Mouse (Mus musculus): ENCODE measurements around the gene Emc1. TPM values are rescaled to one million over a fixed set of nuclear protein-coding genes. Genes with fewer than 3 reads are reported as not detected.

The Emc1 gene
- polyA plus RNA-seq, 1 experiment from 2014 or later: 27.6 TPM

GRCm38 (mm10) chr4:139345416-139346019, 6.9 kb upstream of the Emc1 start:
- no peaks in the 10 kb centered on the region for H3K9me3 ChIP-seq (ENCODE audit: low read length)
- H3K4me1 ChIP-seq (ENCODE audit: insufficient read depth, low read length): no peaks in the 10 kb centered on the region
- H3K4me2 ChIP-seq (replicated peaks; ENCODE audit: low read depth, low read length): no peak overlapping the region
- no peak overlapping the region for H3K27ac ChIP-seq (ENCODE audit: low read length)
- no peak overlapping the region for H3K9ac ChIP-seq (replicated peaks; ENCODE audit: low read length)
- no peak; the same call in 1 of the 2 replicates for ATAC-seq (ENCODE audit: low FRiP score, low TSS enrichment)
- H3K27me3 ChIP-seq (ENCODE audit: insufficient read depth, low read length): no peaks in the 10 kb centered on the region
- H3K36me3 ChIP-seq (ENCODE audit: insufficient read depth, low read length): peaks cover 41% of the 10 kb centered on the region
- H3K4me3 ChIP-seq (ENCODE audit: low read length): no peak overlapping the region
- WGBS: 83% methylated on average over 23 of the region's 23 CpGs

- H3K4me1 ChIP-seq (ENCODE audit: insufficient read depth, low read length): peaks cover 16% of the 10 kb centered on the region
- ATAC-seq (ENCODE audit: low FRiP score, low TSS enrichment): peak; percentile 33
- 1% methylated on average over 7 of the region's 7 CpGs for WGBS
- no peaks in the 10 kb centered on the region for H3K9me3 ChIP-seq (ENCODE audit: low read length)
- H3K27me3 ChIP-seq (ENCODE audit: insufficient read depth, low read length): no peaks in the 10 kb centered on the region
- H3K36me3 ChIP-seq (ENCODE audit: insufficient read depth, low read length): peaks cover 35% of the 10 kb centered on the region
- peak overlapping the region; percentile 95 for H3K4me3 ChIP-seq (ENCODE audit: low read length)
- H3K27ac ChIP-seq (ENCODE audit: low read length): peak overlapping the region; percentile 98
- H3K9ac ChIP-seq (replicated peaks; ENCODE audit: low read length): peak overlapping the region; percentile 90
- H3K4me2 ChIP-seq (replicated peaks; ENCODE audit: low read depth, low read length): peak overlapping the region; percentile 92
Observed at GRCm38 (mm10) chr4:139352832-139353231, 445 bp downstream of the Emc1 start.

GRCm38 (mm10) chr4:139357211-139357610, 4.8 kb downstream of the Emc1 start:
- no peak overlapping the region for H3K27ac ChIP-seq (ENCODE audit: low read length)
- H3K4me1 ChIP-seq (ENCODE audit: insufficient read depth, low read length): 0 out of 2 replicates have a peak, but pooled peaks cover 6% of the 10 kb centered on the region
- H3K27me3 ChIP-seq (ENCODE audit: insufficient read depth, low read length): no peaks in the 10 kb centered on the region
- H3K4me2 ChIP-seq (replicated peaks; ENCODE audit: low read depth, low read length): no peak overlapping the region
- H3K4me3 ChIP-seq (ENCODE audit: low read length): no peak overlapping the region
- 92% methylated on average over 3 of the region's 3 CpGs for whole genome bisulfite sequencing
- ATAC-seq (ENCODE audit: low FRiP score, low TSS enrichment): no peak
- H3K9me3 ChIP-seq (ENCODE audit: low read length): no peaks in the 10 kb centered on the region
- H3K36me3 ChIP-seq (ENCODE audit: insufficient read depth, low read length): peaks cover 54% of the 10 kb centered on the region
- H3K9ac ChIP-seq (replicated peaks; ENCODE audit: low read length): no peak overlapping the region

- Histone ChIP-seq H3K9me3 (ENCODE audit: low read length) (no peaks in the 10 kb centered on the region), H3K9ac (replicated peaks; ENCODE audit: low read length) (no peak overlapping the region), H3K27ac (ENCODE audit: low read length) (no peak overlapping the region), H3K27me3 (ENCODE audit: insufficient read depth, low read length) (no peaks in the 10 kb centered on the region), H3K36me3 (ENCODE audit: insufficient read depth, low read length) (peaks cover 75% of the 10 kb centered on the region), H3K4me3 (ENCODE audit: low read length) (no peak overlapping the region), H3K4me1 (ENCODE audit: insufficient read depth, low read length) (no peaks in the 10 kb centered on the region), H3K4me2 (replicated peaks; ENCODE audit: low read depth, low read length) (no peak overlapping the region)
- 95% methylated on average over 11 of the region's 11 CpGs for WGBS
- ATAC-seq (ENCODE audit: low FRiP score, low TSS enrichment): no peak
Observed at GRCm38 (mm10) chr4:139360761-139361548, 8.6 kb downstream of the Emc1 start.

GRCm38 (mm10) chr4:139367336-139367735, 14.9 kb downstream of the Emc1 start:
- 97% methylated on average over 3 of the region's 3 CpGs for WGBS
- Histone ChIP-seq H3K27me3 (ENCODE audit: insufficient read depth, low read length) (no peaks in the 10 kb centered on the region), H3K9ac (replicated peaks; ENCODE audit: low read length) (no peak overlapping the region)

GRCm38 (mm10) chr4:139368038-139368437, 15.7 kb downstream of the Emc1 start:
- Histone ChIP-seq H3K4me3 (ENCODE audit: low read length) (no peak overlapping the region), H3K27ac (ENCODE audit: low read length) (no peak overlapping the region), H3K4me1 (ENCODE audit: insufficient read depth, low read length) (no peaks in the 10 kb centered on the region), H3K4me2 (replicated peaks; ENCODE audit: low read depth, low read length) (no peak overlapping the region), H3K9me3 (ENCODE audit: low read length) (no peaks in the 10 kb centered on the region), H3K9ac (replicated peaks; ENCODE audit: low read length) (no peak overlapping the region), H3K27me3 (ENCODE audit: insufficient read depth, low read length) (no peaks in the 10 kb centered on the region), H3K36me3 (ENCODE audit: insufficient read depth, low read length) (peaks cover 79% of the 10 kb centered on the region)
- WGBS: 93% methylated on average over 5 of the region's 5 CpGs
- ATAC-seq (ENCODE audit: low FRiP score, low TSS enrichment): no peak

More at GRCm38 (mm10) chr4:139367336-139367735, 14.9 kb downstream of the Emc1 start:
- Histone ChIP-seq H3K27ac (ENCODE audit: low read length) (no peak overlapping the region), H3K36me3 (ENCODE audit: insufficient read depth, low read length) (peaks cover 81% of the 10 kb centered on the region), H3K4me1 (ENCODE audit: insufficient read depth, low read length) (no peaks in the 10 kb centered on the region), H3K9me3 (ENCODE audit: low read length) (no peaks in the 10 kb centered on the region), H3K4me2 (replicated peaks; ENCODE audit: low read depth, low read length) (no peak overlapping the region), H3K4me3 (ENCODE audit: low read length) (no peak overlapping the region)
- no peak for ATAC-seq (ENCODE audit: low FRiP score, low TSS enrichment)

GRCm38 (mm10) chr4:139373130-139373529, 20.7 kb downstream of the Emc1 start:
- H3K36me3 ChIP-seq (ENCODE audit: insufficient read depth, low read length): peaks cover 70% of the 10 kb centered on the region

GRCm38 (mm10) chr4:139373531-139373930, 21.1 kb downstream of the Emc1 start:
- no peak for ATAC-seq (ENCODE audit: low FRiP score, low TSS enrichment)
- H3K36me3 ChIP-seq (ENCODE audit: insufficient read depth, low read length): peaks cover 68% of the 10 kb centered on the region
- H3K27ac ChIP-seq (ENCODE audit: low read length): no peak overlapping the region
- no peaks in the 10 kb centered on the region for H3K4me1 ChIP-seq (ENCODE audit: insufficient read depth, low read length)
- 89% methylated on average over 10 of the region's 10 CpGs for WGBS
- no peak overlapping the region for H3K4me3 ChIP-seq (ENCODE audit: low read length)
- no peaks in the 10 kb centered on the region for H3K27me3 ChIP-seq (ENCODE audit: insufficient read depth, low read length)
- H3K4me2 ChIP-seq (replicated peaks; ENCODE audit: low read depth, low read length): no peak overlapping the region
- H3K9me3 ChIP-seq (ENCODE audit: low read length): no peaks in the 10 kb centered on the region
- H3K9ac ChIP-seq (replicated peaks; ENCODE audit: low read length): no peak overlapping the region

More at GRCm38 (mm10) chr4:139373130-139373529, 20.7 kb downstream of the Emc1 start:
- Histone ChIP-seq H3K9me3 (ENCODE audit: low read length) (no peaks in the 10 kb centered on the region), H3K9ac (replicated peaks; ENCODE audit: low read length) (no peak overlapping the region), H3K27ac (ENCODE audit: low read length) (no peak overlapping the region), H3K27me3 (ENCODE audit: insufficient read depth, low read length) (no peaks in the 10 kb centered on the region), H3K4me2 (replicated peaks; ENCODE audit: low read depth, low read length) (no peak overlapping the region), H3K4me1 (ENCODE audit: insufficient read depth, low read length) (no peaks in the 10 kb centered on the region), H3K4me3 (ENCODE audit: low read length) (no peak overlapping the region)
- no peak for ATAC-seq (ENCODE audit: low FRiP score, low TSS enrichment)
- 93% methylated on average over 4 of the region's 4 CpGs for WGBS

GRCm38 (mm10) chr4:139379719-139380118, 27.3 kb downstream of the Emc1 start:
- Histone ChIP-seq H3K36me3 (ENCODE audit: insufficient read depth, low read length) (peaks cover 22% of the 10 kb centered on the region; the same call in 1 of the 2 replicates), H3K9ac (replicated peaks; ENCODE audit: low read length) (peak overlapping the region; percentile 93), H3K4me1 (ENCODE audit: insufficient read depth, low read length) (peaks cover 21% of the 10 kb centered on the region), H3K9me3 (ENCODE audit: low read length) (no peaks in the 10 kb centered on the region), H3K4me3 (ENCODE audit: low read length) (peak overlapping the region; percentile 93), H3K27me3 (ENCODE audit: insufficient read depth, low read length) (no peaks in the 10 kb centered on the region), H3K27ac (ENCODE audit: low read length) (peak overlapping the region; percentile 94), H3K4me2 (replicated peaks; ENCODE audit: low read depth, low read length) (peak overlapping the region; percentile 96)
- ATAC-seq (ENCODE audit: low FRiP score, low TSS enrichment): no peak
- WGBS: 10% methylated on average over 8 of the region's 8 CpGs

All from kidney, embryonic 16.5 days (tissue).